Mouse (Mus musculus) cerebellum, adult 2 months (tissue): ENCODE measurements around the gene Dhx38.

ENCODE experiments used
- CTCF ChIP-seq: fragments of 200-500 bp; IDR thresholded peaks from 2 replicates; pipeline ENCODE4 v1.5.1; 2011; ENCODE audit warnings: low read depth, mild to moderate bottlenecking, control low read depth, low read length, moderate library complexity, borderline replicate concordance; ENCODE audit not compliant: insufficient read depth
- POLR2A ChIP-seq: fragments of 200-500 bp; IDR thresholded peaks from 2 replicates; pipeline ENCODE4 v1.6.1; 2011; ENCODE audit warnings: low read length, control low read depth, borderline replicate concordance; ENCODE audit not compliant: insufficient read depth

GRCm38 (mm10) chr8:109593117-109593788, 27.6 kb upstream of the Dhx38 start:
- TF ChIP-seq POLR2A = no peak
- TF ChIP-seq CTCF = no peak
